Mouse (Mus musculus): ENCODE data around the gene Gm6993.
A peak's percentile ranks its signal among the peaks of the same experiment; 100 is the strongest.

Gm6993 gene

DNA sequence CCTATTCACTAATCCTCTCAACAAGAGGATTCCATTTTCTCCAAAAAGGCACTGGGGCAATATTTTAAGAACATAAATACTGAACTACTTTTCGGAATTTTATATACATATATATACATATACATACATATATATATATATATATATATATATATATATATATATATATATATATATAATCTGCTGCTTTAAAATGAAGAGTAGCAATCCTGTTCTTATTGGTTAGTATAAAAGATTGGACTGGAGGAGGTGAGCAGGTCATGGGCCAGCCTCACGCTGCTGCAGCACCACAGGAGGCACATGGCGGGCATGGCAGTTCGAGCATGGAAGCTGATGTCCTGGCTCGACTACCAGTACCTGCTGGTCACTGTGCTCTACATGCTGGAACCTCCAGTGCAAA lies at the start of gene Gm6993:
Gene Gm6993, plus strand, starts transcription at position 301 of the 400 bp plus-strand sequence.
- DNase-seq (ENCODE audit: low spot score in 2 of 2) = no peak

DNA sequence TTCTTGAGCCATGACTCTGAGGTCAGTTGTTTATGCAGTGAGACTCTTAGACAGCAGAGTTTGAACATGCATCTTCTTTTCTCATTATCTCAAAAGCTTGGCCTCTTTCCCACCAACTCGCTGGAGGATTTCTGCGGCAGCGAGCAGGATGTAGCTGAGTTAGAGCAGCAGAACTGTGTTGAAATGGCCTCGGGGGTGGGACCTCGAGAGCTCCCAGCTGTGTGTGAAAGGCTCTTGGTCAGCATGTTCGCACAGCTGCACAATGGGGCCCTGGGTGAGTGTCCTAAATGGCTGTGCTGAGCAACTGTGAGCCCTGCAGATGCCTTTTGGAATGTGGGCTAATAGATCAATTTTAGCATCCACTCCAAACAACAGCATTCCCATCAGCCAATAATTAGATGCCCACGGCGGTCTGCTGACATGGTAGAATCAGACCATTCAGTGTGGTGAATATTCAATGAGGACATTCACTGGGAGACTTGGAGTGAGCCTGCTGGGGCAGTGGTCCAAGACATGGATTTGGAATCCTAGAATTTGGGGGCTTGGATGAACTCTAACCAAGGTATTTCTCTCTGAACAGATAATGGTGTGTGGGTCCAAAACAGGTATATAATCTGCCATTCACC lies 49.1 kb upstream of the Gm6993 start:
- DNase-seq (ENCODE audit: low spot score in 2 of 2) = peak in 1 of 2 experiments; percentile 4

DNA sequence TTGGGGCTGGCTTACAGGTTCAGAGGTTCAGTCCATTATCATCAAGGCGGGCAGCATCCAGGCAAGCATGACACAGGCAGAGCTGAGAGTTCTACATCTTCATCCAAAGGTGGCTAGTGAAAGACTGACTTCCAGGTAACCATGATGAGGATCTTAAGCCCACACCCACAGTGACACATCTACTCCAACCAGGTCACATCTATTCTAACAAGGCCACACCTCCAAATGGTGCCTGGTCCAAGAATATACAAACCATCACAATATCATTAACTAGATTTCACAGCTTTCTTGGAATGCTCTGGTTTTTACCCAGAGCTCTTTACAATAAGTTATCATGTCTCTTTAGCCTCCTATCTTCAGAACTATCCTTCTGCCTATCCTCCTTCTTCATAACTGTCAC lies 38.1 kb upstream of the Gm6993 start:
- DNase-seq (ENCODE audit: low spot score in 2 of 2) = no peak

DNA sequence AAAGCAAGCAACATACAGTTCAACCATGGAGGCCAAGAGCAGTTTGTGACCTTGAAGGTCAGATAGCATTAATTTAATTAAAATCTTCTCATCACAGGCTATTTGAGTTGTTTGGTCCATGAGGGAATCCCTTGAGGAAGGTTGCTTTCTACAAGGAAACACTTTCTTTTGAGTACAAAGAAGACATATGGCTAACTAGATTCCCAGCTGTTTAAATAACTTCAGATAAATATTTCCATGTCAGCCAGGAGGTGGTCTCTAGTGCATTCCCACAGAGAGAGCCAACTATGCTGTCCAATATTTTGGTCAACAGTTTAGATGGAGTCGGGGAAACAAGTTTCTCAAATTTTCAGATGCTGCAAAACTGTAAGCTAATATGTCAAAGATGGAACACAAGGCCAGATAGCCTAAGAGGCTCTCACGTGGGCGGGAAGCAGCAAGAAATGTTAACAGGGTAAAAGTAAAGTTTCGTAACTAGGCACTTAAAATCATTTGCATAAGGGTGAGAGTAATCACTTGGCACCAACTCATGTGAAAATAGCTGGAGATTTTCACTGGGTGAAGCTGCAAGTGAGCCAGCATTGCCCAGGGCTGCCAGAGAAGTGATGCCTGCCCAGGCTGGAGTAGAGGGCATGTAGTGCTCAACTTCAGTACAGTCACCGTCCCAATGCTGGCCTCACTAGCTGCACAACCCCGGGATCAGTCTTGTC lies 36.7 kb upstream of the Gm6993 start:
- no peak for DNase-seq (ENCODE audit: low spot score in 2 of 2)

DNA sequence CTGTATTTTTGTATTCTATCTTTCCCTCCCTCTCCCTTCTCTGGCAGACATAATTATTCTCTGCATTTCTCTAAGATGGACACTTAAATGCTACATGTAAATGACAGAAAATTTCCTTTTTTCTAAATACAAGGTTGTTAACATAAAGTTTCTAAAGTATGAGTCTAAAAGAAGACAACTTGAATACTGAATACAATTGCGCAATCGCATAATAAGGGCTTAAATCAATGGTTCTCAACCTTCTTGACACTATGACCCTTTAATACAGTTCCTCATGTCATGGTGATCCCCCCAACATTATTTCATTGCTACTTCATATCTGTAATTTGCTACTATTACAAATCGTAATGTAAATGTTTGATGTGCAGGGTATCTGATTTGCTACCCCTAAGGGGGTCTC lies 35.7 kb upstream of the Gm6993 start:
- DNase-seq (ENCODE audit: low spot score in 2 of 2) = no peak

DNA sequence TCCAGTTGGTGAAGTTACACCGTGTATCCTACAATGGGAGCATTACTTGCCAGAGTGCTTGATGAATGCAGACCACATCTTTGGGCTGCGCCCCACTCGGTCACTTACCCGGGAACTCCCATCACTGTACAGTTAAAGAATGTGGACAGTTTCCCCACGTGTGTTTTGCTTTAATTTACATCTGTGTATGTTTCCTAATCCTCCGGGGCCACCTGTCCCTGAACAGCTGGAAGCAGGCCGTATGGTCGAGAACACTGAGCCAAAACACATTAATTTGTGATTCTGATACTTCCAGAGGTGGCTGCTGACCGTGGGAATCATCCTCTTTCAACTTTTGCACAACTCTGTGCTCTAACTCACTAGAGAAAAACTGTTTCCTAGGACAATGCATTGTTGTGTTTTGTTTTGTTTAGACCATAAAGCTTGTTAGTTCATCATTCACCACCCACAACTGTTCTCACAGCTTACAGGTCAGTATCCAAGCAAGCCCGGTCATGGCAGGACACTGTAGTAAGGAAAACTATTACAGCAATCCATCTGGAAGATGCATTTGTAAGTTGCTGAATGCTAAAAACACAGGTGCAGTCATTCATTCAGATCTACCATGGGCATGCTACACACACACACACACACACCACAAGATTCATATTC lies 34.5 kb upstream of the Gm6993 start:
- DNase-seq (ENCODE audit: low spot score in 2 of 2) = no peak

DNA sequence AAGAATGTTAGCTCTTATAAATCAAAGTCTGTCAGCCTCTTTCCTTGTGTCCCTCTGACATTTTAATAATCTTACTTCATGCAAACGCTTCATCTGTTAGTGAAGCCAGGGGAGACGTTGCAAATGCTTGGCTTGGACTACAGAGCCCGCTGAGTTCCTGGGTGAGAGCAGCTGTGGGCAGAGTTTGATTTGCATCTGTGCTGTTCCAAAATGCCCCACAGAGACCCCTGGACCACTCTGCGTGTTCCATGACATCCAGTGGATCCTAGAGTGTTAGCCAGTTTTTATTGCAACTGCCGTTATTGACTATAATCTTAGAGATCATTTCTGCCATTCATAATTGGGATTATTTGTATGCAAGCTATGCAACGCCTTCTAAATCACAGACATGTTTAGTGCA lies 31.8 kb upstream of the Gm6993 start:
- no peak for DNase-seq (ENCODE audit: low spot score in 2 of 2)

DNA sequence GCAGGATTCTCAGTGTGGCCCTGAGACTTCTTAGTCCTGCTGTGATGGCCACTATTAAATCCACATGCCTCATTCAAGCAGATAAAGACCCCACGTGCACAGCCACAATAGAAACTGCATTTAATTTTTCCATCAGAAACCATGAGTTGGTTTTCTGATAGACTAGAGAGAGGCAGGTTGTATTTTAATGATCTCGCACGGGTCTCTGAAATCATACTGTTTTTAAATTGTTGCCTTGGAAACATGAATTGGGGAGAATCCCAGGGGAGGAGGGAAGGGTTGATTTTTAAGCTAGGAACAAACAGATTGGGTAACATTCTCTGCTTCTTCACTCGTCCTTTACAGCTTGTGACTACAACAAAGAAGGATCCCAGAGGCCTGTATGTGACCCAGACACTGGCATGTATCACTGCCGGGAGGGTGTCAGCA lies 31.2 kb upstream of the Gm6993 start:
- DNase-seq (ENCODE audit: low spot score in 2 of 2) = no peak

DNA sequence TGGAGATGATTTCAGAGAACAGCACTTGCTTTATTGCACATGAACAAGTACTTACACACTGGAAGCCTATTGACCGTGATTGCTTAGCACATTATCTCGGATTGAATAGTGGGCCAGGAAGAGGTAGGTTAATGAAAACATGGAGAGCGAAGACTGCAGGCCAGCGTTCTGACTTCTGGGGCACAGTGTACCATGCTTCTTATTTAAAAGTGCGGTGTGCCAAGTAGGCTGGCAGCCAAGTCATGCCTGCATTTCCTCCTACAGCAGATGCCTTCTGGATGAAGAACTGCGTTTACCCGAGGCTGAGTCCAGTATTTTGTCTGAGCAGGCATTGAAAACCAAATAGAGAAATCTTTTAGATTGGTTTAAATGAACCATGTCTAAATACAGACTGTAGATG lies 27.0 kb upstream of the Gm6993 start:
- peak in 1 of 2 experiments; percentile 14 for DNase-seq (ENCODE audit: low spot score in 2 of 2)

DNA sequence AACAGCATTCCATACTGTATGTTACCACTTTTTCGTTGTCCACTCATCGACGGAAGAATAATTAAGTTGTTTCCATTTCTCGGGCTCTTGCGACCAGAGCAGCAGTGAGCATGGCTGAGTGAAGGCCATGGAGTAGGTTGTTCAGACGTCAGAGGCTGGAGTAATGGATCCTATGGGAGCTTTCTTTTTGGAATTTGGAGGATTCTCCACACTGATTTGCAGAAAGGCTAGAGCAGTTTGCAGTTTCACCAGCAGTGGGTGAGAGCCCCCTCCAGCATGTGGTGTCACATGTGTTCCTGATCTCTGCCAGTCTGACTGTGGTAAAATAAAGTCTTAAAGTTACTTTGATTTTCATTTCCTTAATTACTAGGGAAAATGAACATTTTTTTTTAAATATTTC lies 25.6 kb upstream of the Gm6993 start:
- DNase-seq (ENCODE audit: low spot score in 2 of 2) = no peak

DNA sequence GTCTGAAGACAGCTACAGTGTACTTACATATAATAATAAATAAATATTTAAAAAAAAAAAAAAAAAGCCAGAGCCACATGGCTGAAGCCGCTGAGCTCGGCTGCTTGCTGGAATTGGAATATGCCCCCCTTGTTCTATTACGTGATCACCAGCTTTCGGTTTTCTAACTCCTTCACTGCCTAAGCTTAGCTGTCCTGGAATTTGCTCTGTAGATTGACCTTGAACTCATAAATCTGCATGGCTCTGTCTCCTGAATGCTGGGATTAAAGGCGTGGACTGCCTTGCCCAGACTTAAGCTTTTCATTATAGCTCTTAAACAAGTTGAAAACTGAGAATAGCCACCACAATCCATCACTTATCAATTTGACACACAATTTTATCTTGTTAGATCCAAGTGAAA lies 23.3 kb upstream of the Gm6993 start:
- DNase-seq (ENCODE audit: low spot score in 2 of 2) = no peak

DNA sequence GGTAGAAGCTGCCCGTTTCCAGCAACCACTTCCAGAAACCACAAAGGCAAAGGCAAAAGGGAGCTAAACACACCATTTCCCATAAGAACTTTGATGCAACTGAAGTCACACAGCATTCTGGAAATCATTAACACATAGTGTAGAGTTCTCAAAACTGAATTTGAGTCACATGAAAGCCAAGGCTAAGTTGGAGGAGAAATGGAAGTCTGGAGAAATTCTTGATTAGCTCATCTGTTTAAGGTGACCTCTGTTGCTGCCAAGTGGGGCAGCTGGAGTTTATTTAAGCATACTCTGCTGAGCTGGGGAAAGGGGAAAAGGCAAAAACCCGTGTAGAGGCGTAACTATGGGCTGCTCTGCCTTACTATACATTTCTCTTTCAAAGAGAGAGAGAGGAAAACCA lies 21.8 kb upstream of the Gm6993 start:
- DNase-seq (ENCODE audit: low spot score in 2 of 2) = no peak

DNA sequence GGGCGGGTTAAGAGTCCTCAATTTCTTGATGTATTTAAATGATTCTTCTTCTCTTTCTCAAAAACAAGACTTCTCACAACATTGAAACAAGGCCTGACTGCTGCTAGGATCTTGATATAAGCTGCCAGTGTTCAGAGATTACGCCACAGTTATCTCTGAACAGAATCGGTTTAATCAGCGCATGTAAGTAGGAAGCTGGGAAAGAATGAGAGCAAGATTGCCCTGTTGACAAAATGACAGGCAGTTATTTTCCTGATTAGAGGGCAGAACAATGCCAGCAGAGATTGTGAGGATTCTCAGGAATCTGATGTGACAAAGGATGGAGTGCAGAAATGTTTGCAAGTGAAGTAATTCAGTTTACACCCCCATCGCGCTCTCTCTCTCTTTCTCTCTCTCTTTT lies 19.0 kb upstream of the Gm6993 start:
- DNase-seq (ENCODE audit: low spot score in 2 of 2) = no peak

DNA sequence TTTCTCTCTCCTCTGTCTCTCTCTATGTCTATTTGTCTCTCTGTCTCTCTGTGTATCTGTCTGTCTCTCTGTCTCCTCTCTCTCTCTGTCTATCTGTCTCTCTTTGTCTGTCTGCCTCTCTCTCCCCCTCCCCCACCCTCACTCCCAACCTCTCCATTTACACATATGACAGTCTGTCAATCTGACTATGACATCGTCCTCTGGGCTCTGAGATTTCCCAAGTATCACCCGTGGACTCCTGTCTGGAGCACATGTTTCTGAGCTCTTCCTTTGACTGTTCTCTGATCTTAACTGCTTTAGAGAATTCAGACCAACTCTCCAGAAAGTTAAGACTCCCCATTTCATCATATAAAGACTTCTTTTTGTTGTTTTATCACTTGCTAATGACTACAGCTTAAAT lies 18.3 kb upstream of the Gm6993 start:
- no peak for DNase-seq (ENCODE audit: low spot score in 2 of 2)

DNA sequence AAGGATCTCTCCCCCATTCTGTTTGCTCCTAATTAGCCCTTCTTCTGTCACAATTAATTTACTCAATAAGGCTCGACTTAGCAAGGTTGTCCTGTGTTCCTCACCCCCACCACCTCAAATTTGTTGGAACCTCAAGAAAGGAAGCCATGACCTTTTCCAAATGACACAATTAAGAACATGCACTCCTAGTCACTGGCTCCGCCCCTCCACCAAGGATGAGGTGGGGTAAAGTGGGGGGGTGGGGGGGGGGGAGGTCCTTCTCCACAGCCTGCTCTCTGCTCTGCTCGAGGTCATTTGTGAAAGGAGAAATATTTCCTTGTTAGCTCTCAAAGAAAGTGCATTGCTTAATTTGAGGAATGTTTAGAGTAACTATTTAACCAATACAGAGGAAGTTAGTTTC lies 17.8 kb upstream of the Gm6993 start:
- no peak for DNase-seq (ENCODE audit: low spot score in 2 of 2)

DNA sequence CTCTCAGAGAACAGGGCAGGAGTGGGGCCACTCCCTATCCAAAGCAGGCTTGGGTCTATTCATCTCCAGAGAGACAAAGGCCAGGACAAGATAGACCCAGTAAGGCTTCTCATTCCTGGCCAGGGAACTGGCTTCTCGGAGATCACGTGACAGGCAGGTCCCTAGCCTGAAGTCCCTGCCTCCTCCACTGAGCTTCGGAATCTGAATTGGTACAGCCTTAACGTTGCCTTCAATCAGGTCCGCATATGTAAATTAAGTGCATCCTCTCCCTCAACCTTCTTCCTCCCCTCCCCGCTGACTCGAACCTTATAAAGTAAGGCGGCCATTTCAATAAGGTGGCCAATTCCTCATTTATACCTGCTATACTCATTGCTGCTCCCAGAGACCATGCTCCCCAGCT lies 15.1 kb upstream of the Gm6993 start:
- DNase-seq (ENCODE audit: low spot score in 2 of 2) = no peak

DNA sequence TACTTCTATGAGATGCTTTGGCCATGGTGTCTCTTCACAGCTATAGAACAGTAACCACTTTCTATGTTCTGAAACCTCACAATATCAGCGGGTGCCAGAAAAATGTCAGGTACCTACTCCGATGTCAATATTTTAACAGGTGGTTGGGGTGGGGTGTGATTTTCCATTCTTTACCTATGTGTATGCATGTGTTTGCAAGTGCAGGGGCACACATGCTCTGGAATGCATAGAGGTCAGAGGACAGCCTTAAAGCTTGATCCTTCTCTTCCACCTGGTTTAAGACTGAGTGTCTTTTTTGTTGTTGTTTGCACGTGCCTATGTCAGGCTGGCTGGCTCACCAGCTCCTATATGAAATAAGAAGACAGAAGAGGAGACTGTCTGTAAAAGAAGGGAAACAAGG lies 13.4 kb upstream of the Gm6993 start:
- DNase-seq (ENCODE audit: low spot score in 2 of 2) = no peak

DNA sequence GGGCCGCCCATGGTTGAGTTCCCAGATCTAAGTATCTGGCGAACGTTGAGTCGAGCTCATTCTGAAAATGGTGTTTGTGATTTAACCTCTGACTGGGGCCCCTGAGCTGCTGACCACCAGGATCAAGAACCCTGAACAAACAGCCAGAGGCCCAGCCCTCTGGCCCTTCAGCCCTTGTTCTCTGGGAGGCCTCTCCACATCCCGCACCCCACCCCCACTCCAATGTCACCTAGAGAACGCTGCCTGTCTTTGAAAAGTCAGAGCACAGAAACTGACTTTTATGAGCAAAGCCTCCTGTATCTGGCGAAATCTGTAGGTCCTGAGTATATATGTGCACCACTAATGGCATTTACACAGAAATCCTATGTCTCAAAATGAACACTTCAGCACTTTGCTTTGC lies 11.7 kb upstream of the Gm6993 start:
- DNase-seq (ENCODE audit: low spot score in 2 of 2) = no peak

DNA sequence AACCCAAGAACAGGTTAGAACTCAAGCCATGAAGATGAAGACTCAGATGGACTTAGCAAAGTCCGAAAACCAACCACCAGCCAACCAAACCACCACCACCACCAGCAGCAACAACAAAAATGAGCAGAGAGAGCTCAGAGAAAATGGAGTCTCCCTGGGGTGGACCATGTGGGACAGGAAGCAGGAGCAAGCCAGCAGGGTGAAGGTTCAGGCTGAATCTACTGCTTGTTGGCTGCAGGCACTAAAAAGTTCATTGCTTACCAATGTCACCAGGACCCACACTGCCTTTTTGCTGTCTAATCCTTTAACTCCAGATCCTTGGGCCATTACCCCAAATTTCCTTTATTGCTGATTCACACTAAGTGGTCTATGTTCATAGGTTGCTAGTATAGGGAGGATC lies 7.9 kb upstream of the Gm6993 start:
- DNase-seq (ENCODE audit: low spot score in 2 of 2) = no peak

DNA sequence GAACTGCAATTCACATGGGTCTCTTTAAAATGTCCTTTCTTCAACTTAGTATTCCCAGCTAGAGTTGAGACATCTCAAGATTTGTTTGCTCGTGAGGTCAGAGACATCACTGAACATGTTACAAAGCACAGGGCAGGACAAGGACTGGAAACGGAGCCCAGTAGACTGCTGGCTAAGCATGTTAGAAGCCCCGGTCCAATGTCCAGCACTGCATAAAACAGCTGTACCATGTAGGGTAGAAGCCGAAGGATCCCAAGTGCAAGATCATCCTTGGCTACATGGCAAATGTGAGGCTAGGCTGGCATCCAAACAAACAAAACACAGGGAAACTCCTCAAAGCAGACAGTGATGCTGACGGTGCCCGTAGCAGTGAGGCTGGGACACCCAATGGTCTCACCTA lies 5.6 kb upstream of the Gm6993 start:
- DNase-seq (ENCODE audit: low spot score in 2 of 2) = no peak

DNA sequence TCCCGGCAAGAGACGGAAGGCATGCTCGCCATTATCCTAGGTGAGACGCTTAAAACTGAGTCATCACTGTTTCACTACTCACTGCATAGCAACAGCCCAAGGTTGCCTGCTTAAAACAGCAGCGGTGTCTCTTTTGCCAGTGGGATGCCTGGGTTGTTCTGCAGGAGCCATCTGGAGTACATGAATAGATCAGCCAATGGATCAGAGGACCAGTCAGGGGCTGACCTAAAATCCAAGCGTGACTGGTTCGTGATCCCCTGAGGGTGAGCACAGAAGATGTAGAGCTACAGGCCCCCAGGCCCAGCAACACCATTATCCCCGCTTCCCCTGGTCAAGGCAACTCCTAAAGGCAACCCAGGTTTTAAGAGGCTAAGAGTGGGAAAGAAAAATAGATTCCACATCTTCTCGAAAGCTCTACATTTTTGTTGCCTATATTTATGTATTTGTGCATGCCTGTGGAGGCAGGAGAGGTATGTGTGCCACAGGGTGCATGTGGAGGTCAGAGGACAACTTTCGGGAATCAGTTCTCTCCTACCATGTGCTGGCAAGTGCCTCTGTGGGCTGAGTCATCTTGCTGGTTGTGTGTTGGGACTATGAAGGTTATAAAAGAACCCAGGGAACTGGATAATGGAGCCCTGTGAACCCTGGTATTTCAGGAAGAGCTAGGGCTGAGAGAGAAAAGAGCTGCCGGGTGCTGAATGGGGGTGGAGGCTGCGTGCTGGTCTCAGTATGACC lies 3.5 kb upstream of the Gm6993 start:
- peak in 1 of 2 experiments; percentile 45 for DNase-seq (ENCODE audit: low spot score in 2 of 2)

DNA sequence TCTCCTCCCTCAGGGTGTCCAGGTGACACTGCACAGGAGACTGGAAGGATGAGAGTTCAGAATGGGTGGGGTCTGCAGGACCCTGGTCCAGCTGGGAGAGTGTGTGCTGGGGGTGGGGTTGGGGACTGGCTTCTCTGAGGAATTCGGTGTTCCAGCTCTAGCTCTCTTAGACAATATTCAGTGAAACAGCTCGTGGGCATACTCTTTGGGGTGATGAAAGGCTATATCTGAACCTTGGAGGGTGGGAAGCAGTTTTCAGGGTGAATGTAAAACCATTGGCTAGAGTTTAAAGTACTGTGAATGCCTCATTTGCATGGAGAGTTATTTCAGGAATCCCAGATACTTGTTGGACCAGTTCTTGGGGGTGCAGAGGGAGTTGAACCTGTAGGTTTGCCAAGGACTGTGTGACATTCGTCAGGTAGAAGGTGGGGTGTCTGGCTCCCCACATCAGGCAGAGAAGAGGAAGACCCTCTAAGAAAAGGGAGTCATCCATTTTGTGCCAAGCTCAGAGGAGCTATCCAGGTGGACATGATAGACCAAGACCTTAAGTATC lies 1.5 kb upstream of the Gm6993 start:
- DNase-seq (ENCODE audit: low spot score in 2 of 2) = no peak
